Mouse (Mus musculus) E14TG2a.4 (cell line): ENCODE data around the gene Chmp4b.

Experiments used
- H3K27me3 ChIP-seq: 2 replicates; pipeline ENCODE4 v1.6.1; 2014; ENCODE audit warnings: low read length, control low read depth; ENCODE audit not compliant: insufficient read depth
- H3K36me3 ChIP-seq: 2 replicates; pipeline ENCODE4 v1.6.1; 2014; ENCODE audit warnings: low read length, control low read depth; ENCODE audit not compliant: insufficient read depth
- H3K4me1 ChIP-seq: replicated peaks from 2 replicates; pipeline ENCODE4 v1.6.1; 2014; ENCODE audit warnings: low read depth, low read length, control low read depth
- H3K4me3 ChIP-seq: replicated peaks from 2 replicates; pipeline ENCODE4 v1.5.1; 2014; ENCODE audit warnings: mild to moderate bottlenecking, low read length
- H3K9me3 ChIP-seq: 2 replicates; pipeline ENCODE4 v1.6.1; 2014; ENCODE audit warnings: low read length, control low read depth
- CTCF ChIP-seq: conservative IDR thresholded peaks from 2 replicates; pipeline ENCODE4 v1.5.1; 2014; ENCODE audit warnings: low read length
- NANOG ChIP-seq: IDR thresholded peaks from 2 replicates; pipeline ENCODE4 v1.6.1; 2014; ENCODE audit warnings: borderline replicate concordance, low read length, mixed read lengths
- POU5F1 ChIP-seq: IDR thresholded peaks from 2 replicates; pipeline ENCODE4 v1.6.1; 2014; ENCODE audit warnings: low read length, borderline replicate concordance

The Chmp4b gene

DNA sequence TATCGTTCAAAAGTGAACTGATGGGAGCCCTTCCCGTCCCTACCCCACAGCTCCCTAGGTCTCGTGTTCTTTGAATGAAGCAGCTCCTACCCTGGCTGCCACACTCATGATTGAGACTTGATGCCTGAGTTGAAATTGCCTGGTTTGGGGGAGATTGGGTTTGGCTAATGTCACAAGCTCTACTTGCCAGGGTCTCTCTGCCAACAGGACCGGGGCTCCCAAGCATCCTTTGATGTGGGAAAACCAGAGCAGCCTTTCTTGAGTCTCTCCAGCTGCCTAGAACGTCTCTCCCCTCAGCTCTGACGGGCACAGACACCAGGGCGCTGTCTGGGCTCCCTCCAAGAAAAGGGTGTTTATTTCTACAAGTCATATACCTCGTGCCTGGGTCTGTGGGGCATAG, 44.2 kb downstream of the Chmp4b start:
- H3K4me1 ChIP-seq: peaks cover 34% of the 10 kb centered on the region
- H3K36me3 ChIP-seq: peaks cover 38% of the 10 kb centered on the region
- no peaks in the 10 kb centered on the region for H3K27me3 ChIP-seq
- TF ChIP-seq CTCF (no peak), NANOG (no peak), POU5F1 (no peak)
- H3K4me3 ChIP-seq: no peak overlapping the region
- H3K9me3 ChIP-seq: no peaks in the 10 kb centered on the region

DNA sequence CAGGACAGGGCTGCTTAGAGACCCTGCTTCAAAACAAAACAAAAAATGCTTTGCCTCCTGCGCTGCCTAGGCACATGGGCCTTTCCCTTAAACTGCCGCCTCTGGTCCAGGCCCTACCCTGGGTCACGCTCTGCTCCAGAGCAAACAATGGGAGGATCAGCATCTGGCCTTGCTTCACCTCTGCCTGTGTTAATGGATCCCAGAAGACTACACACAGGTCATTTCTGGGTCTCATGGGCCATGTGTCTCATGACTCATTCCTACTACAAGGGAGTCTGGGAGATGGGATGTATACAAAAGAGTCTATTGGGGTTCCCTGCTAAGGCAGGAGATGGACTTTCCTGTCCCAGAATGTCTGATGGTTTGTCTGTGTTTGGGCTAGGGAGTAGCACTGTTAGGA, 45.2 kb downstream of the Chmp4b start:
- Histone ChIP-seq H3K4me3 (no peak overlapping the region), H3K4me1 (peaks cover 34% of the 10 kb centered on the region), H3K36me3 (peaks cover 29% of the 10 kb centered on the region), H3K27me3 (no peaks in the 10 kb centered on the region), H3K9me3 (no peaks in the 10 kb centered on the region)
- TF ChIP-seq NANOG (no peak), CTCF (no peak), POU5F1 (no peak)

DNA sequence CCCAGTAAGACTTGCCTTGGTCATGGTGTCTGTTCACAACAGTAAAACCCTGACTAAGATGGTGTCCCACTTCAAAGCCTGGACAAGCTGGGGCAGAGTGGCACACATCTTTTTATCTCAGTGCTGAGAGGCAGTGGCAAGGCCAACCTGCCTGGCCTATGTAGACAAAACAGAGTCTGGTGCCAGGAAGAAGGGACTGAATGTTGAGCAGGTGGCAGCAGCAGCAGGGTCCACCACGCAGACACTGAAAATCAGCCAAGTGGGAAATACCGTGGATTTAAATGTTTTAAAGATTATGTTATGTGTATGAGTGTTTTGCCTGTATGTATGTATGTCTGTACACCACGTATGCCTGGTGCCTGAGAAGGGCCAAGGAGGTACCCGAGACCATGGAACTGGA, 47.9 kb downstream of the Chmp4b start:
- Histone ChIP-seq H3K4me3 (no peak overlapping the region), H3K27me3 (peaks cover 10% of the 10 kb centered on the region), H3K36me3 (peaks cover 14% of the 10 kb centered on the region), H3K4me1 (peaks cover 10% of the 10 kb centered on the region), H3K9me3 (no peaks in the 10 kb centered on the region)
- TF ChIP-seq CTCF (no peak), NANOG (no peak), POU5F1 (no peak)

DNA sequence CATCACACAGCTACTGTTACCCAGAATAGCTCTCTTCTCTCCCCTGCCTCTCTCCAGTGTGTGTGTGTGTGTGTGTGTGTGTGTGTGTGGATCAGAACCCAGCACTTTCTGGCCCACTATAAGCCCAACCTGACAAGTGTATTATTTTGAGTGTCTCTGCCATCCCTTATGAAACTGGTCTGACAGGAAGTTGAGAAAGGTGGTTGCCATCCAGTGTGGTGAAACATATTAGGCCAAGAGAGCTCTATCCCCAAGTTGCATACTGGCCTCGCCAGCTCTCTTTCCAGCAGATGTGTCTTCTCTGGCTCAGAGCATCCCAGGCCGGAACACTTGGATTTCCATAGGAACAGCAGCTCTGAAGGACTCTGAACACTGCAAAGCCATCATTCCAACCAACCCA, 48.7 kb downstream of the Chmp4b start:
- Histone ChIP-seq H3K9me3 (no peaks in the 10 kb centered on the region), H3K4me1 (peaks cover 10% of the 10 kb centered on the region), H3K36me3 (peaks cover 6% of the 10 kb centered on the region), H3K27me3 (peaks cover 10% of the 10 kb centered on the region), H3K4me3 (no peak overlapping the region)
- TF ChIP-seq POU5F1 (no peak), NANOG (no peak), CTCF (no peak)

DNA sequence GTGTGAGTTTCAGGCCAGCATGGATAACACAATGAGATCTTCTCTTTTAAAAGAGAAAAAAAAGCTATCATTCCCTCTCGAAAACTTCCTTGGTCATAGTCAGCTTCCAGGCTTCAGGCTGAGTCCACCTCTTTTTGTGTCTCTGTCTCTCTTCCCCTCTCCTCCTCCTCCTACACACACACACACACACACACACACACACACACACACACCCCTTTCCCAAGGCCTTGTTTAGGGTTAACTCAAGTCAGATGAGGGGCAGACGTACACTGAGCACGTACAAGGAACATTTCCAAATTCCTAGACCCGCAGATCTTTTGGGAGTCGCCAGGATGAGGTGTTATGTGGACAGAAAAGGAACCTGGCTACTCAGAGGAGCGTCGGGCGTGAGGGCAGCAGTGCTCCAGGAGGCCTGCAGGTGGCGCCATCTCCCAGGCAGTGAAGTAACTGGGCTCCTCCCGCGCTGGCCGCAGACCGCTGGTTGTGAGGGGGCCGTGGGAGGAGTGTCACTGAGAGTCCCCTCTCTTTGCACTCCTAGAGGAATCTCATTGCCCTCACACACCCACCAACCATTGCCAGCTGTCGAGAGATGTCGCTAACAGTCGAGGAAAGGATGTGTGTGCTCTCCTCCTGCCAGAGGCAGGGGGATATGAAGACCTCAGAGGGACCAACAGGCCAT, 51.3 kb downstream of the Chmp4b start:
- no peaks in the 10 kb centered on the region; the same call in 1 of the 2 replicates for H3K4me1 ChIP-seq
- no peaks in the 10 kb centered on the region for H3K9me3 ChIP-seq
- no peak for TF ChIP-seq POU5F1
- TF ChIP-seq CTCF: peak; percentile 93
- peaks cover 12% of the 10 kb centered on the region for H3K27me3 ChIP-seq
- H3K36me3 ChIP-seq: no peaks in the 10 kb centered on the region
- H3K4me3 ChIP-seq: no peak overlapping the region

DNA sequence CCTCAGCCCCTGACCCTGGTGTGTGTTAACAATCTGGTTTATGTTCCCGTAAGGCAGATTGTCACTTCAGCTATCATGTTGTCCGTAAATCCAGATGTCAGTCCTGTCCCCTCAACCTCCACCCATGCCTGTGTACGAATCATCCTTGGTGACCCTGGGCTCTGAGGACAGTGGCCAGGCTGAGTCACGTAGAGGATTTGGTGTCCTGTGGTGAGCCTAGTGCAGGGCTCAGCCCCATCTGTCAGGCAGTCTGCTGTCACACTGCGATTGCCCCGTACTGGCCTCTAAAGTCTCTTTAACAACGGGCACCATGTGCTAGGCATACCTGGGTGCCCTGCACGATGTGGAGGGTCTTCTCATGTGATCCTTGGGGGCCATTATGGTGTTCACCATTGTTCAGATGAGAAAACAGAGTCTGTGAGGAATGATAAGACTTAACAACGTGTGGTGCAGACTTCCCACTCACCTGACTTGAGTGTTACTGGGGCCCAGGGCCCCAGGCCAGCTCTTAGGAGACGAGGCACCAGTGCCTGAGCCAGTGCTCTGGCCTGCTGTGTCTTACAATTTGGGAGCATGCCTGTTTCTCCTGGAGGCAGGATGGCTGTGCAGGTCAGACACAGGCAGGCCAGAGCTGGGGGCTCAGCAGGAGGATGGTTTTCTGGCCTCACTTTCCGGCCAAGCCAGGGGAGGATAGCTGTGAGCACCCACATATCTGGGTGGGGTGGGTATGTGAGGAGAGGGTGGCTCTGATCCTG, 55.2 kb downstream of the Chmp4b start:
- Histone ChIP-seq H3K4me1 (no peaks in the 10 kb centered on the region; the same call in 1 of the 2 replicates), H3K4me3 (no peak overlapping the region), H3K36me3 (no peaks in the 10 kb centered on the region), H3K9me3 (no peaks in the 10 kb centered on the region), H3K27me3 (peaks cover 15% of the 10 kb centered on the region)
- no peak for TF ChIP-seq NANOG
- no peak for TF ChIP-seq POU5F1
- no peak for TF ChIP-seq CTCF

DNA sequence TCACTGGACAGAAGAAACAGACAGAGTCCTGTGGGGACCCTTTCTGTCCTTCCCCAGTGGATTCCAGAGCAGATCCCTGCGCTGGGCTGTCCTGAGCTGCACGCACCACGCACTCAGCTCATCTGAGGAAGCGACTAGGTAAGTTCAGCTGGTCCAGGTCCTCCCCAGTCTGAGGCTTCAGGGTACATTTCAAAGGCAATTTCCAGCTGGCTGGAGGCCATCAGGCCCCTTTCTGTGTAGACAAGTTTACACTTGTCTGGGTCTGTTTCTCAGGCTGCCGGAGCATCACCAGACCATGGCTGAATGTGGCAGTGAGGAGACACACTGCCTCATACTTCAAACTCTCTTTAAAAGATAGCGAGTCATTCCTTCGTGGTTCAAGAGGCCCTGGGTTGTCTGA, 55.8 kb downstream of the Chmp4b start:
- TF ChIP-seq NANOG (no peak), POU5F1 (no peak), CTCF (no peak)
- Histone ChIP-seq H3K36me3 (no peaks in the 10 kb centered on the region), H3K4me1 (peaks cover 4% of the 10 kb centered on the region; the same call in 1 of the 2 replicates), H3K9me3 (no peaks in the 10 kb centered on the region), H3K4me3 (no peak overlapping the region), H3K27me3 (peaks cover 19% of the 10 kb centered on the region)

DNA sequence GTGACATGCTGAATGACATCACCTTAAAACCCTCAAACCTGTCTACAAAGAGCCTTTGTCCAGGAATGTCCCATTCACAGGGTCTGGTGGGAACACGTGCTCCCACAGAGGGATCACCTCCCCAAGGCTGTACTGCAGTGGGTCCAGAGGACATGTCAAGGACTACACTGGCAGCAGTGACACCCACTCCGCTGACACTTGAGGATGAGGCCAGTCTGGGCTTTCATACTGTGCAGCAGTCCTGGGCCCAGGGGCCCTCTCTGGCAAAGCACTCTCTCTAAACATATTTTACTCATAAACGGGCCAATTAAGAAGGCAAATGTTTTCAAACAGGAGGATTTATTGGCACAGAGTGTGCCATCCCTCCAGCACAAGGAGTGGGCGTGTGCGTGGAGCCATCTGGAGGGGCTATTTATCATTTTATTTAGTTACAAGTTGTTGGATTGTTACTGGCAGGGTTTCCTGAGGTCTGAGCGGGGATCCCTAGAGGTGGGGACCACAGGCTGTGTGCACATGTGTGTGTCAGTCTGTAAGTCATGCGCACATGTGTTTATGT, 56.4 kb downstream of the Chmp4b start:
- no peak for TF ChIP-seq POU5F1
- TF ChIP-seq CTCF: no peak
- TF ChIP-seq NANOG: no peak
- Histone ChIP-seq H3K9me3 (no peaks in the 10 kb centered on the region), H3K4me3 (no peak overlapping the region), H3K36me3 (no peaks in the 10 kb centered on the region), H3K4me1 (peaks cover 8% of the 10 kb centered on the region), H3K27me3 (peaks cover 17% of the 10 kb centered on the region)
